In genomic region chr13:104520461-104520860, GRCm38 (mm10) we compare ENCODE assay signal across 21 mouse cellular contexts.
DNase-seq lines count a peak whose midpoint lies in the region; ATAC-seq and TF ChIP-seq lines count a peak whose summit lies in the region.
"Had no signal": no experiment of that assay in that cellular context is flagged by ENCODE, and none has a peak within 500 bp of the region (broad histone marks: within the 10 kb centered on the region; RNA-seq: fewer than 3 reads in every experiment).

No protein-coding gene starts in this region.

- H3K4me1 ChIP-seq in hindbrain, embryonic 10.5 days (replicated peaks): peaks cover 24% of the 10 kb centered on the region
- peaks cover 16% of the 10 kb centered on the region for H3K4me1 ChIP-seq in hindbrain, postnatal 0 days (ENCODE audit: insufficient read depth, low read length)
- H3K4me1 ChIP-seq in midbrain, embryonic 11.5 days (ENCODE audit: control insufficient read depth, insufficient read depth, low read length): peaks cover 8% of the 10 kb centered on the region; the same call in 1 of the 2 replicates
- H3K4me1 ChIP-seq in midbrain, embryonic 10.5 days: peaks cover 19% of the 10 kb centered on the region
- peaks cover 33% of the 10 kb centered on the region for H3K4me1 ChIP-seq in limb, embryonic 10.5 days

- H3K27ac ChIP-seq in hindbrain, embryonic 10.5 days: peak overlapping the region; percentile 23; the same call in 1 of the 2 replicates
- H3K27ac ChIP-seq in hindbrain, postnatal 0 days: no peak overlapping the region
- H3K27ac ChIP-seq in midbrain, embryonic 11.5 days (ENCODE audit: low read depth, low read length): no peak overlapping the region
- H3K27ac ChIP-seq in midbrain, embryonic 10.5 days (replicated peaks): no peak overlapping the region
- H3K27ac ChIP-seq in limb, embryonic 10.5 days: no peak overlapping the region
- H3K27ac ChIP-seq: embryonic facial prominence, embryonic 15.5 days; forebrain, embryonic 15.5 days; heart, embryonic 13.5 days had no signal

- no peak for TF ChIP-seq CTCF in hindbrain, postnatal 0 days (IDR thresholded peaks at IDR 0.05; ENCODE audit: low read depth)

- no peak overlapping the region for H3K4me3 ChIP-seq in hindbrain, embryonic 10.5 days
- no peak overlapping the region for H3K4me3 ChIP-seq in hindbrain, postnatal 0 days (ENCODE audit: low read length)
- no peak overlapping the region for H3K4me3 ChIP-seq in midbrain, embryonic 11.5 days (ENCODE audit: low read depth, low read length)
- no peak overlapping the region for H3K4me3 ChIP-seq in midbrain, embryonic 10.5 days
- no peak overlapping the region for H3K4me3 ChIP-seq in limb, embryonic 10.5 days
- H3K4me3 ChIP-seq: embryonic facial prominence, embryonic 15.5 days; forebrain, embryonic 15.5 days; heart, embryonic 13.5 days had no signal

- ATAC-seq in hindbrain, postnatal 0 days: no peak
- ATAC-seq in midbrain, embryonic 11.5 days (ENCODE audit: low FRiP score): no peak
- ATAC-seq: forebrain, embryonic 15.5 days; inflammation-experienced regulatory T-cells, adult 6 months; intestine, postnatal 0 days had no signal

- H3K9me3 ChIP-seq in hindbrain, embryonic 10.5 days: no peaks in the 10 kb centered on the region; the same call in 1 of the 2 replicates
- no peaks in the 10 kb centered on the region for H3K9me3 ChIP-seq in hindbrain, postnatal 0 days (ENCODE audit: low read length)
- H3K9me3 ChIP-seq in midbrain, embryonic 11.5 days (ENCODE audit: control insufficient read depth, low read length): no peaks in the 10 kb centered on the region
- H3K9me3 ChIP-seq in midbrain, embryonic 10.5 days (replicated peaks): no peaks in the 10 kb centered on the region
- H3K9me3 ChIP-seq in limb, embryonic 10.5 days (replicated peaks): no peaks in the 10 kb centered on the region
- H3K9me3 ChIP-seq: embryonic facial prominence, embryonic 15.5 days; forebrain, embryonic 15.5 days; heart, embryonic 13.5 days had no signal

- H3K9ac ChIP-seq in hindbrain, postnatal 0 days (replicated peaks; ENCODE audit: low read length): no peak overlapping the region
- H3K9ac ChIP-seq in midbrain, embryonic 11.5 days (ENCODE audit: low read length): no peak overlapping the region
- H3K9ac ChIP-seq: embryonic facial prominence, embryonic 15.5 days; forebrain, embryonic 15.5 days; heart, embryonic 13.5 days had no signal

- 83% methylated on average over 3 of the region's 3 CpGs for WGBS in hindbrain, embryonic 10.5 days
- WGBS in hindbrain, postnatal 0 days: 94% methylated on average over 3 of the region's 3 CpGs
- 87% methylated on average over 3 of the region's 3 CpGs for WGBS in midbrain, embryonic 11.5 days
- 85% methylated on average over 3 of the region's 3 CpGs for WGBS in midbrain, embryonic 10.5 days
- 86% methylated on average over 3 of the region's 3 CpGs for WGBS in limb, embryonic 10.5 days

- no peak for DNase-seq in hindbrain, embryonic 10.5 days (ENCODE audit: low spot score)
- no peak for DNase-seq in hindbrain, postnatal 0 days (ENCODE audit: low spot score)
- peak; percentile 78 for DNase-seq in midbrain, embryonic 11.5 days (ENCODE audit: low spot score, missing footprints)
- DNase-seq in midbrain, embryonic 10.5 days (ENCODE audit: low spot score): no peak
- DNase-seq in Muller cell, postnatal 12 days (ENCODE audit: inconsistent ontology term): peak; percentile 50
- peak; percentile 18 for DNase-seq in limb, embryonic 10.5 days (ENCODE audit: low spot score)
- no peak for DNase-seq in cerebellum, adult 8-10 months
- DNase-seq in kidney, postnatal 14 days: no peak
- DNase-seq: adrenal gland, postnatal 10 days; B cell, adult 2 months; cerebellum, adult 11-12 months; cerebellum, adult 9-11 months; embryo, embryonic 11 days; gastrocnemius, postnatal 14 days; heart, postnatal 4 days; kidney, adult 8-10 months had no signal

- no peaks in the 10 kb centered on the region for H3K27me3 ChIP-seq in hindbrain, embryonic 10.5 days (ENCODE audit: insufficient read depth, poor library complexity, severe bottlenecking)
- no peaks in the 10 kb centered on the region for H3K27me3 ChIP-seq in hindbrain, postnatal 0 days (ENCODE audit: insufficient read depth, low read length)
- no peaks in the 10 kb centered on the region for H3K27me3 ChIP-seq in midbrain, embryonic 11.5 days (ENCODE audit: control insufficient read depth, insufficient read depth, low read length)
- H3K27me3 ChIP-seq in midbrain, embryonic 10.5 days (ENCODE audit: low read depth, poor library complexity, severe bottlenecking): no peaks in the 10 kb centered on the region
- no peaks in the 10 kb centered on the region for H3K27me3 ChIP-seq in limb, embryonic 10.5 days (ENCODE audit: low read depth, poor library complexity, severe bottlenecking)
- H3K27me3 ChIP-seq: embryonic facial prominence, embryonic 15.5 days; forebrain, embryonic 15.5 days; heart, embryonic 13.5 days had no signal

- H3K4me2 ChIP-seq in hindbrain, postnatal 0 days (ENCODE audit: low read depth, low read length): no peak overlapping the region
- no peak overlapping the region for H3K4me2 ChIP-seq in midbrain, embryonic 11.5 days
- H3K4me2 ChIP-seq: embryonic facial prominence, embryonic 15.5 days; forebrain, embryonic 15.5 days; heart, embryonic 13.5 days had no signal

- H3K36me3 ChIP-seq in hindbrain, embryonic 10.5 days: no peaks in the 10 kb centered on the region
- H3K36me3 ChIP-seq in hindbrain, postnatal 0 days (ENCODE audit: insufficient read depth, low read length): no peaks in the 10 kb centered on the region
- H3K36me3 ChIP-seq in midbrain, embryonic 11.5 days (ENCODE audit: control insufficient read depth, insufficient read depth, low read length): no peaks in the 10 kb centered on the region
- no peaks in the 10 kb centered on the region for H3K36me3 ChIP-seq in midbrain, embryonic 10.5 days
- no peaks in the 10 kb centered on the region for H3K36me3 ChIP-seq in limb, embryonic 10.5 days
- H3K36me3 ChIP-seq: embryonic facial prominence, embryonic 15.5 days; forebrain, embryonic 15.5 days; heart, embryonic 13.5 days had no signal

Comparison
In these comparisons a context has a peak if more than half of its experiments do, and no peak if none do; other contexts are left out.
1. DNase-seq: peak in midbrain, embryonic 11.5 days (single experiment), Muller cell, postnatal 12 days (single experiment) and limb, embryonic 10.5 days (single experiment); none in hindbrain, embryonic 10.5 days (single experiment), hindbrain, postnatal 0 days (single experiment), midbrain, embryonic 10.5 days (single experiment), cerebellum, adult 8-10 months (single experiment) and kidney, postnatal 14 days (single experiment).